Mouse (Mus musculus) layer of hippocampus, adult 2 months (tissue): ENCODE data around the gene Tbc1d2. TPM values are rescaled to one million over a fixed set of nuclear protein-coding genes. Genes with fewer than 3 reads are reported as not detected.
A peak's percentile ranks its signal among the peaks of the same experiment; 100 is the strongest.
"Not testable (repeated sequence)": the region's sequence is repeated elsewhere in the genome, so short reads cannot be mapped to it uniquely, and the experiment has no call there.

ENCODE experiments used
- DNase-seq, 2 experiments: peaks; one replicate each; pipeline ENCODE4 v3.0.0; 2022; ENCODE audit warnings: low spot score in 2 of 2
- H3K27ac ChIP-seq: fragments of 200-600 bp; 2 replicates; pipeline ENCODE4 v1.8.1; 2022
- H3K4me3 ChIP-seq: fragments of 200-600 bp; 2 replicates; pipeline ENCODE4 v1.8.1; 2022; ENCODE audit warnings: mild to moderate bottlenecking
- CTCF ChIP-seq: fragments of 200-600 bp; conservative IDR thresholded peaks from 2 replicates; pipeline ENCODE4 v1.8.1; 2022; ENCODE audit warnings: antibody characterized with exemption, mild to moderate bottlenecking, moderate library complexity
- total RNA-seq, 2 experiments: library from RNA; stranded (reverse); gene quantifications; 2 replicates each; pipeline ENCODE4 v1.2.3; 2021

Tbc1d2 gene
- total RNA-seq, 2 experiments from 2014 or later = 2.6 to 3.1 TPM

GRCm38 (mm10) chr4:46607601-46608000, 42.4 kb downstream of the Tbc1d2 start:
- H3K4me3 ChIP-seq = no peak overlapping the region
- no peak for DNase-seq
- no peak for TF ChIP-seq CTCF
- no peak overlapping the region for H3K27ac ChIP-seq

- no peak for DNase-seq
- no peak overlapping the region for H3K4me3 ChIP-seq
- TF ChIP-seq CTCF = no peak
- no peak overlapping the region for H3K27ac ChIP-seq
Observed at GRCm38 (mm10) chr4:46605451-46605850, 44.6 kb downstream of the Tbc1d2 start.

GRCm38 (mm10) chr4:46602704-46603103, 47.3 kb downstream of the Tbc1d2 start:
- TF ChIP-seq CTCF = no peak
- no peak for DNase-seq
- Histone ChIP-seq H3K4me3 (no peak overlapping the region), H3K27ac (0 out of 2 replicates have a peak overlapping the region, but pooled peaks have one; percentile 78)

- Histone ChIP-seq H3K27ac (peak within 1 kb of the TSS; percentile 78), H3K4me3 (peak within 1 kb of the TSS; percentile 76)
- peak; percentile 88 to 92 for DNase-seq
- peak; percentile 93 for TF ChIP-seq CTCF
Observed at GRCm38 (mm10) chr4:46601844-46602423, 48.1 kb downstream of the Tbc1d2 start, which contains the start of gene Coro2a. Coro2a (minus strand) TSS chr4:46602202.

- H3K4me3 ChIP-seq = peak overlapping the region; percentile 76
- TF ChIP-seq CTCF = no peak
- peak overlapping the region; percentile 51; the same call in 1 of the 2 replicates for H3K27ac ChIP-seq
- peak in 1 of 2 experiments; percentile 14 for DNase-seq
Observed at GRCm38 (mm10) chr4:46601258-46601843, 48.7 kb downstream of the Tbc1d2 start.

GRCm38 (mm10) chr4:46600473-46601257, 49.3 kb downstream of the Tbc1d2 start:
- TF ChIP-seq CTCF = no peak
- peak in 1 of 2 experiments; percentile 9 for DNase-seq
- peak overlapping the region; percentile 76 for H3K4me3 ChIP-seq
- no peak overlapping the region; the same call in 1 of the 2 replicates for H3K27ac ChIP-seq

- not testable (repeated sequence) for H3K27ac ChIP-seq
Observed at GRCm38 (mm10) chr4:46599609-46600008, 50.4 kb downstream of the Tbc1d2 start.

GRCm38 (mm10) chr4:46598981-46599380, 51.0 kb downstream of the Tbc1d2 start:
- Histone ChIP-seq H3K27ac (no peak overlapping the region), H3K4me3 (no peak overlapping the region)
- DNase-seq = peak in 1 of 2 experiments; percentile 7
- no peak for TF ChIP-seq CTCF

More at GRCm38 (mm10) chr4:46599609-46600008, 50.4 kb downstream of the Tbc1d2 start:
- not testable (repeated sequence) for H3K4me3 ChIP-seq, DNase-seq

- peak in 1 of 2 experiments; percentile 4 for DNase-seq
- H3K4me3 ChIP-seq = no peak overlapping the region
- no peak for TF ChIP-seq CTCF
- no peak overlapping the region for H3K27ac ChIP-seq
Observed at GRCm38 (mm10) chr4:46598111-46598510, 51.9 kb downstream of the Tbc1d2 start.

- no peak overlapping the region for H3K27ac ChIP-seq
- DNase-seq = peak in 1 of 2 experiments; percentile 8
- H3K4me3 ChIP-seq = no peak overlapping the region
- TF ChIP-seq CTCF = no peak
Observed at GRCm38 (mm10) chr4:46597286-46597961, 52.6 kb downstream of the Tbc1d2 start.

- DNase-seq = peak in 1 of 2 experiments; percentile 8
- H3K27ac ChIP-seq = no peak overlapping the region
- no peak for TF ChIP-seq CTCF
Observed at GRCm38 (mm10) chr4:46596398-46596797, 53.6 kb downstream of the Tbc1d2 start.

GRCm38 (mm10) chr4:46594131-46594530, 55.9 kb downstream of the Tbc1d2 start:
- H3K27ac ChIP-seq = no peak overlapping the region
- TF ChIP-seq CTCF = no peak
- DNase-seq = no peak
- H3K4me3 ChIP-seq = no peak overlapping the region

More at GRCm38 (mm10) chr4:46596398-46596797, 53.6 kb downstream of the Tbc1d2 start:
- H3K4me3 ChIP-seq = no peak overlapping the region
